ENCODE assay signal across 21 mouse cellular contexts in the genomic region with DNA sequence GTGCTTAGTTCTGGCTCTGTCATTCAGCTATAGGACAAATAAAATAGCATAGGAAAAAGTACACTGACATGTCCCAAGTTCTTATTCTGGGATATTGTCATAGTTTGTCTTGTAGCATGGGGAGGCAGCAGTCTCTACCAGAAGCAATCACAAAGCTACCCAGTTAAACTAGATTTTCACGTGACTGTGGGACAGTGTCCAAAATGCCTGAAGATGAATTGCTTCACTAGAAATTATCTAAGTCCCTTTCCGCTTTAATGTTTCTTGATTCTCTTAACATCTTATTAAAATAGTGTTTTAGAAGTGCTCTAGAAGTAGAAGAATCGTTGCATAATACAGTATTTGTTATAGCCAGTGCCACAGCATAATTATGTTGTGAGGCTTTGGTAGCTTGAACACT. TPM values are rescaled to one million over a fixed set of nuclear protein-coding genes. Genes with fewer than 3 reads are reported as not detected.
A peak's percentile ranks its signal among the peaks of the same experiment; 100 is the strongest.
DNase-seq lines count a peak whose midpoint lies in the region; ATAC-seq and TF ChIP-seq lines count a peak whose summit lies in the region.
"Had no signal": no experiment of that assay in that cellular context is flagged by ENCODE, and none has a peak within 500 bp of the region (broad histone marks: within the 10 kb centered on the region; RNA-seq: fewer than 3 reads in every experiment).

No protein-coding gene starts in this region.

- no peak for TF ChIP-seq CTCF in kidney, adult 2 months (conservative IDR thresholded peaks at IDR 0.05; ENCODE audit: insufficient read depth, insufficient read length, low read depth, low read length)

- ATAC-seq in kidney, embryonic 16.5 days (ENCODE audit: low FRiP score, low TSS enrichment): no peak
- ATAC-seq: activated CD4-positive, CD25-positive, alpha-beta regulatory T cell, adult 4 months; forebrain, embryonic 14.5 days; forebrain, embryonic 16.5 days; Patski had no signal

- no peak overlapping the region for H3K27ac ChIP-seq in kidney, adult 2 months (ENCODE audit: insufficient read depth, low read depth, low read length)
- no peak overlapping the region for H3K27ac ChIP-seq in kidney, embryonic 16.5 days (ENCODE audit: low read length)
- H3K27ac ChIP-seq: embryonic facial prominence, embryonic 10.5 days; embryonic facial prominence, embryonic 12.5 days; forebrain, embryonic 10.5 days; forebrain, embryonic 12.5 days had no signal

- no peaks in the 10 kb centered on the region for H3K9me3 ChIP-seq in kidney, embryonic 16.5 days (ENCODE audit: low read length)
- H3K9me3 ChIP-seq: embryonic facial prominence, embryonic 10.5 days; embryonic facial prominence, embryonic 12.5 days; forebrain, embryonic 10.5 days; forebrain, embryonic 12.5 days had no signal

- no peak for TF ChIP-seq POLR2A in kidney, adult 2 months (IDR thresholded peaks at IDR 0.05; ENCODE audit: low read depth, low read length)

- H3K4me2 ChIP-seq in kidney, embryonic 16.5 days (replicated peaks; ENCODE audit: low read depth, low read length): no peak overlapping the region
- H3K4me2 ChIP-seq: embryonic facial prominence, embryonic 12.5 days; forebrain, embryonic 12.5 days had no signal

- no peak overlapping the region for H3K9ac ChIP-seq in kidney, embryonic 16.5 days (replicated peaks; ENCODE audit: low read length)
- H3K9ac ChIP-seq: embryonic facial prominence, embryonic 12.5 days; forebrain, embryonic 12.5 days had no signal

- peak; percentile 4 for DNase-seq in kidney, adult 2 months
- DNase-seq in Muller cell, postnatal 12 days (ENCODE audit: inconsistent ontology term): peak; percentile 20
- peak; percentile 64 for DNase-seq in fat pad, adult 2 months (ENCODE audit: extremely low read depth, low read depth, low spot score)
- DNase-seq in layer of hippocampus, postnatal 10 days (ENCODE audit: low spot score in 2 of 2): no peak
- no peak for DNase-seq in layer of hippocampus, postnatal 25 days (ENCODE audit: extremely low spot score in 1 of 2, low spot score in 1 of 2)
- DNase-seq: adrenal gland, adult 8-10 months; adrenal gland, postnatal 14 days; adrenal gland, postnatal 36 days; cerebellum, adult 11-12 months; cerebellum, adult 2 months; cerebellum, adult 9-10 months; cerebellum, postnatal 25 days had no signal

- H3K36me3 ChIP-seq in kidney, adult 2 months (ENCODE audit: control insufficient read depth, insufficient read depth, low read length): peaks cover 4% of the 10 kb centered on the region
- H3K36me3 ChIP-seq in kidney, embryonic 16.5 days (ENCODE audit: insufficient read depth, low read length): peaks cover 48% of the 10 kb centered on the region

- H3K4me3 ChIP-seq in kidney, adult 2 months (ENCODE audit: insufficient read depth, low read depth, low read length): no peak overlapping the region
- H3K4me3 ChIP-seq in kidney, embryonic 16.5 days (ENCODE audit: low read length): no peak overlapping the region
- H3K4me3 ChIP-seq: embryonic facial prominence, embryonic 10.5 days; embryonic facial prominence, embryonic 12.5 days; forebrain, embryonic 10.5 days; forebrain, embryonic 12.5 days had no signal

- 57% methylated on average over 3 of the region's 3 CpGs for WGBS in kidney, adult 2 months
- WGBS in kidney, embryonic 16.5 days: 86% methylated on average over 3 of the region's 3 CpGs

- H3K4me1 ChIP-seq in kidney, adult 2 months (ENCODE audit: control insufficient read depth, insufficient read depth, low read length): no peaks in the 10 kb centered on the region
- no peaks in the 10 kb centered on the region for H3K4me1 ChIP-seq in kidney, embryonic 16.5 days (ENCODE audit: insufficient read depth, low read length)
- H3K4me1 ChIP-seq: embryonic facial prominence, embryonic 10.5 days; embryonic facial prominence, embryonic 12.5 days; forebrain, embryonic 10.5 days; forebrain, embryonic 12.5 days had no signal

- no peaks in the 10 kb centered on the region for H3K27me3 ChIP-seq in kidney, adult 2 months (replicated peaks; ENCODE audit: control insufficient read depth, insufficient read depth, low read length)
- H3K27me3 ChIP-seq in kidney, embryonic 16.5 days (ENCODE audit: insufficient read depth, low read length): no peaks in the 10 kb centered on the region
- H3K27me3 ChIP-seq: embryonic facial prominence, embryonic 12.5 days; forebrain, embryonic 12.5 days; Patski had no signal

RNA-seq across cellular contexts. Expression of gene Sesn3, which starts 39.1 kb away (rescaled TPM):
- 11.1 and 13.0 TPM in 2 replicates for polyA plus RNA-seq in kidney, adult 2 months (2012; rRNA removed)
- polyA plus RNA-seq in kidney, embryonic 16.5 days (2015; fragmentation: Nextera tagmentation; extraction: Ambion mirVana): 16.9 and 19.2 TPM in 2 replicates
- 10 to 100 TPM; 58.2 to 61.1 TPM for total RNA-seq in layer of hippocampus, postnatal 10 days (2021)
- total RNA-seq in layer of hippocampus, postnatal 25 days (2021): 10 to 100 TPM; 65.0 to 67.5 TPM

Comparison
In these comparisons a context has a peak if more than half of its experiments do, and no peak if none do; other contexts are left out.
1. DNase-seq: peak in kidney, adult 2 months (single experiment), Muller cell, postnatal 12 days (single experiment) and fat pad, adult 2 months (single experiment); none in layer of hippocampus, postnatal 10 days (0 of 2) and layer of hippocampus, postnatal 25 days (0 of 2).